Mouse (Mus musculus) lung, postnatal 14 days (tissue): ENCODE measurements at regions not wholly inside any gene's neighbourhood (a gene's known extent, or its start where the extent isn't known, plus 50 kb on each side); places are given as distances from the start of the nearest gene placed in this dataset.
A peak's percentile ranks its signal among the peaks of the same experiment; 100 is the strongest.

Experiments
- DNase-seq: peaks from one replicate; pipeline ENCODE4 v3.0.0; 2021

GRCm38 (mm10) chr8:9042835-9043792, 352.8 kb upstream of the Arglu1 start:
- no peak for DNase-seq

- no peak for DNase-seq
Measured at GRCm38 (mm10) chr8:9029156-9029555, 338.8 kb upstream of the Arglu1 start.

GRCm38 (mm10) chr8:9027672-9028071, 337.4 kb upstream of the Arglu1 start:
- no peak for DNase-seq

- no peak for DNase-seq
Measured at GRCm38 (mm10) chr8:9025872-9026271, 335.6 kb upstream of the Arglu1 start.

GRCm38 (mm10) chr8:9025378-9025777, 335.1 kb upstream of the Arglu1 start:
- no peak for DNase-seq

- no peak for DNase-seq
Measured at GRCm38 (mm10) chr8:9020744-9021143, 330.4 kb upstream of the Arglu1 start.

- DNase-seq, result no peak
Measured at GRCm38 (mm10) chr8:9020180-9020579, 329.9 kb upstream of the Arglu1 start.

GRCm38 (mm10) chr8:9011785-9012510, 321.6 kb upstream of the Arglu1 start:
- DNase-seq, result no peak

- no peak for DNase-seq
Measured at GRCm38 (mm10) chr8:9008006-9008780, 317.9 kb upstream of the Arglu1 start.

GRCm38 (mm10) chr8:8999914-9000313, 309.6 kb upstream of the Arglu1 start:
- DNase-seq, result no peak

GRCm38 (mm10) chr8:8997621-8998020, 307.3 kb upstream of the Arglu1 start:
- no peak for DNase-seq

- DNase-seq, result peak; percentile 71
Measured at GRCm38 (mm10) chr8:8994596-8995189, 304.4 kb upstream of the Arglu1 start.

GRCm38 (mm10) chr8:8994008-8994407, 303.7 kb upstream of the Arglu1 start:
- DNase-seq, result no peak

GRCm38 (mm10) chr8:8992461-8993032, 302.2 kb upstream of the Arglu1 start:
- DNase-seq, result peak; percentile 93

- DNase-seq, result no peak
Measured at GRCm38 (mm10) chr8:8991026-8991425, 300.7 kb upstream of the Arglu1 start.

GRCm38 (mm10) chr8:8986068-8986467, 295.7 kb upstream of the Arglu1 start:
- no peak for DNase-seq

GRCm38 (mm10) chr8:8985395-8985794, 295.1 kb upstream of the Arglu1 start:
- no peak for DNase-seq

GRCm38 (mm10) chr8:8984829-8985251, 294.5 kb upstream of the Arglu1 start:
- DNase-seq, result no peak

- DNase-seq, result no peak
Measured at GRCm38 (mm10) chr8:8984159-8984828, 294.0 kb upstream of the Arglu1 start.

GRCm38 (mm10) chr8:8983133-8983661, 292.9 kb upstream of the Arglu1 start:
- DNase-seq, result no peak

- DNase-seq, result no peak
Measured at GRCm38 (mm10) chr8:8978969-8979368, 288.6 kb upstream of the Arglu1 start.
